11 mouse cellular contexts compared by ENCODE assay signal in genomic region chr4:139241678-139242606, GRCm38 (mm10). TPM values are rescaled to one million over a fixed set of nuclear protein-coding genes. Genes with fewer than 3 reads are reported as not detected.
DNase-seq lines count a peak whose midpoint lies in the region; ATAC-seq and TF ChIP-seq lines count a peak whose summit lies in the region.
"Had no signal": no experiment of that assay in that cellular context is flagged by ENCODE, and none has a peak within 500 bp of the region (broad histone marks: within the 10 kb centered on the region; RNA-seq: fewer than 3 reads in every experiment).

No protein-coding gene starts in this region.

- H3K36me3 ChIP-seq in heart, embryonic 12.5 days: peaks cover 45% of the 10 kb centered on the region
- peaks cover 38% of the 10 kb centered on the region for H3K36me3 ChIP-seq in heart, postnatal 0 days (replicated peaks; ENCODE audit: control insufficient read depth, insufficient read depth, low read length)
- peaks cover 9% of the 10 kb centered on the region for H3K36me3 ChIP-seq in myocyte (ENCODE audit: control insufficient read depth, insufficient read depth)

- H3K27me3 ChIP-seq in heart, embryonic 12.5 days (replicated peaks): no peaks in the 10 kb centered on the region
- no peaks in the 10 kb centered on the region for H3K27me3 ChIP-seq in heart, postnatal 0 days (ENCODE audit: control insufficient read depth, insufficient read depth, low read length)
- H3K27me3 ChIP-seq in myocyte (ENCODE audit: control insufficient read depth, insufficient read depth, insufficient read length): no peaks in the 10 kb centered on the region
- H3K27me3 ChIP-seq: stomach, embryonic 15.5 days had no signal

- no peak for DNase-seq in heart, adult 11 months
- no peak for DNase-seq in heart, postnatal 0 days (ENCODE audit: low spot score)
- DNase-seq in lung, adult 2 months: no peak
- no peak for DNase-seq in adrenal gland, adult 2 months
- DNase-seq in spleen, postnatal 10 days (ENCODE audit: low spot score in 2 of 2): no peak
- DNase-seq: lung, postnatal 14 days had no signal

- peak overlapping the region; percentile 19; the same call in 1 of the 2 replicates for H3K4me2 ChIP-seq in heart, embryonic 12.5 days
- H3K4me2 ChIP-seq in heart, postnatal 0 days (ENCODE audit: low read depth, low read length): no peak overlapping the region
- H3K4me2 ChIP-seq in myocyte (ENCODE audit: low read depth): peak overlapping the region; percentile 6
- H3K4me2 ChIP-seq: stomach, embryonic 15.5 days had no signal

- no peak for TF ChIP-seq EP300 in heart, postnatal 0 days (IDR thresholded peaks at IDR 0.05; ENCODE audit: low read depth)

- H3K9me3 ChIP-seq in heart, embryonic 12.5 days (replicated peaks): no peaks in the 10 kb centered on the region
- no peaks in the 10 kb centered on the region for H3K9me3 ChIP-seq in heart, postnatal 0 days (replicated peaks; ENCODE audit: control insufficient read depth, low read length)
- H3K9me3 ChIP-seq: stomach, embryonic 15.5 days had no signal

- peaks cover 67% of the 10 kb centered on the region for H3K79me2 ChIP-seq in myocyte (ENCODE audit: control insufficient read depth, insufficient read depth)

- H3K4me3 ChIP-seq in heart, embryonic 12.5 days: no peak overlapping the region
- no peak overlapping the region for H3K4me3 ChIP-seq in heart, postnatal 0 days (ENCODE audit: low read depth, low read length)
- no peak overlapping the region for H3K4me3 ChIP-seq in myocyte
- no peak overlapping the region for H3K4me3 ChIP-seq in lung, adult 2 months (replicated peaks; ENCODE audit: extremely low read depth, low read depth, low read length)
- H3K4me3 ChIP-seq: stomach, embryonic 15.5 days had no signal

- peaks cover 82% of the 10 kb centered on the region for H3K4me1 ChIP-seq in heart, embryonic 12.5 days (replicated peaks)
- H3K4me1 ChIP-seq in heart, postnatal 0 days (ENCODE audit: control insufficient read depth, insufficient read depth): peaks cover 47% of the 10 kb centered on the region
- peaks cover 12% of the 10 kb centered on the region for H3K4me1 ChIP-seq in lung, adult 2 months (ENCODE audit: control insufficient read depth, insufficient read depth, low read length)

- ATAC-seq in heart, embryonic 12.5 days (ENCODE audit: insufficient number of reproducible peaks, low FRiP score): no peak
- peak; percentile 45 for ATAC-seq in CD4-positive, CD25-positive, alpha-beta regulatory T cell, adult 4 months
- no peak for ATAC-seq in heart, postnatal 0 days (ENCODE audit: insufficient read depth, low read depth)
- ATAC-seq: activated CD4-positive, CD25-positive, alpha-beta regulatory T cell, adult 4 months had no signal

- no peak overlapping the region for H3ac ChIP-seq in myocyte (ENCODE audit: control insufficient read depth, insufficient read length)

- TF ChIP-seq CTCF in heart, postnatal 0 days (IDR thresholded peaks at IDR 0.05; ENCODE audit: low read depth): no peak
- no peak for TF ChIP-seq CTCF in lung, adult 2 months (IDR thresholded peaks at IDR 0.05; ENCODE audit: insufficient read depth, low read length)

- H3K9ac ChIP-seq in heart, embryonic 12.5 days: no peak overlapping the region
- no peak overlapping the region for H3K9ac ChIP-seq in heart, postnatal 0 days (replicated peaks; ENCODE audit: low read depth, low read length)
- H3K9ac ChIP-seq: stomach, embryonic 15.5 days had no signal

- no peak for TF ChIP-seq POLR2A in myocyte (IDR thresholded peaks at IDR 0.05; ENCODE audit: insufficient read length, low read depth)
- TF ChIP-seq POLR2A in lung, adult 2 months (IDR thresholded peaks at IDR 0.05; ENCODE audit: borderline replicate concordance, extremely low read depth, low read depth, low read length): no peak

- WGBS in heart, embryonic 12.5 days: 75% methylated on average over 22 of the region's 22 CpGs
- 66% methylated on average over 22 of the region's 22 CpGs for WGBS in heart, postnatal 0 days
- WGBS in lung, adult 2 months: 78% methylated on average over 22 of the region's 22 CpGs

- peak overlapping the region; percentile 81 for H3K27ac ChIP-seq in heart, embryonic 12.5 days (ENCODE audit: poor library complexity, severe bottlenecking)
- H3K27ac ChIP-seq in heart, postnatal 0 days (ENCODE audit: low read depth): peak overlapping the region; percentile 76
- H3K27ac ChIP-seq: stomach, embryonic 15.5 days had no signal

TF ChIP-seq in myocyte, 11 proteins besides CTCF, POLR2A, EP300 and RAD21:
- TF ChIP-seq MAX (IDR thresholded peaks at IDR 0.05; ENCODE audit: low read depth) (no peak), CEBPB (IDR thresholded peaks at IDR 0.05; ENCODE audit: insufficient read depth, poor library complexity, severe bottlenecking) (no peak), REST (IDR thresholded peaks at IDR 0.05; ENCODE audit: insufficient read depth, insufficient read length) (no peak), SRF (IDR thresholded peaks at IDR 0.05; ENCODE audit: control insufficient read depth, insufficient read length, low read depth) (no peak), E2F4 (IDR thresholded peaks at IDR 0.05; ENCODE audit: insufficient read depth) (no peak), TCF12 (IDR thresholded peaks at IDR 0.05; ENCODE audit: insufficient read depth, poor library complexity, severe bottlenecking) (no peak), POLR2AphosphoS2 (IDR thresholded peaks at IDR 0.05; ENCODE audit: insufficient read length, low read depth) (no peak), TCF3 (IDR thresholded peaks at IDR 0.05; ENCODE audit: insufficient read length, low read depth) (no peak), MYOG (IDR thresholded peaks at IDR 0.05; ENCODE audit: control insufficient read depth in 1 of 3, insufficient read depth in 1 of 3, insufficient read length in 2 of 3, low read depth in 2 of 3) (no peak)

RNA-seq across cellular contexts. Expression of gene Capzb, which starts 49.2 kb away (rescaled TPM):
- 395 and 402 TPM in 2 replicates for polyA plus RNA-seq in heart, embryonic 12.5 days (2016; fragmentation: Nextera tagmentation; extraction: Ambion mirVana)
- 100 to 1,000 TPM; 479 to 616 TPM for polyA plus RNA-seq in CD4-positive, CD25-positive, alpha-beta regulatory T cell, adult 4 months (2017; shearing (Covaris generic))
- total RNA-seq in heart, postnatal 0 days (2014; rRNA removed; ENCODE audit: low replicate concordance): 131 and 177 TPM in 2 replicates
- polyA plus RNA-seq in heart, postnatal 0 days (2015; fragmentation: Nextera tagmentation; extraction: Ambion mirVana): 355 and 363 TPM in 2 replicates
- 247 TPM for polyA plus RNA-seq in myocyte (2012; fragmentation: generic; extraction: Trizol)
- 152 and 172 TPM in 2 replicates for polyA plus RNA-seq in lung, adult 2 months (2012; rRNA removed)
- total RNA-seq in adrenal gland, adult 2 months (2021): 100 to 1,000 TPM; 312 to 392 TPM
- 140 and 199 TPM in 2 replicates for polyA plus RNA-seq in adrenal gland, adult 2 months (2012; rRNA removed)
